Mouse (Mus musculus): ENCODE measurements at regions not wholly inside any gene's neighbourhood (a gene's known extent, or its start where the extent isn't known, plus 50 kb on each side); places are given as distances from the start of the nearest gene placed in this dataset.

DNA sequence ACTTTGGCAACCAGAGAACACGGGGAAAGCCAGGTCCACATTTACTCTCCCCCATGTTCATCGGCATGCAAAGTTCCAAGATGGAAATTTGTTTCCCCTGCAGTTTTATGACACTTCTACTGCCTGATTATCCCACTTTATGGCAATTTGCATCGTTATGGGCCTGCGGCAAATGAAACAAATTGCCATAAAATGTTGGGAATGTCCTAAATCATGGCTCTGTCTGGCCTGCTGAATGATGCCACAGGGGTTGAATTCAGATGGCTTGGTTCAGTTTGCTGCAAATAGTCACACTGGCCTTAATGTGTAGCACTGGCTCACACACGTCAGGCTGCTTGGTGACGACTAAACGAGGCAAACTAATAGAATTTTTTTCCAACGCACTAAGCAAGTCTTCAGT lies 393.2 kb downstream of the Psat1 start:
- no peak overlapping the region for H3K9ac ChIP-seq (ENCODE audit: low read depth, low read length)
- no peaks in the 10 kb centered on the region for H3K9me3 ChIP-seq (ENCODE audit: control insufficient read depth, low read length)
- no peaks in the 10 kb centered on the region for H3K4me1 ChIP-seq (ENCODE audit: control insufficient read depth, insufficient read depth, low read length)
- no peaks in the 10 kb centered on the region for H3K36me3 ChIP-seq (ENCODE audit: control insufficient read depth, insufficient read depth, low read length)
- ATAC-seq (ENCODE audit: low FRiP score, low TSS enrichment): no peak
- H3K27me3 ChIP-seq (ENCODE audit: control insufficient read depth, insufficient read depth, low read length): no peaks in the 10 kb centered on the region
- no peak overlapping the region for H3K4me2 ChIP-seq (replicated peaks; ENCODE audit: low read depth, low read length)
- no peak overlapping the region for H3K4me3 ChIP-seq (ENCODE audit: low read length)
- H3K27ac ChIP-seq (ENCODE audit: low read depth, low read length): no peak overlapping the region
- 82% methylated on average over 8 of the region's 8 CpGs for WGBS

DNA sequence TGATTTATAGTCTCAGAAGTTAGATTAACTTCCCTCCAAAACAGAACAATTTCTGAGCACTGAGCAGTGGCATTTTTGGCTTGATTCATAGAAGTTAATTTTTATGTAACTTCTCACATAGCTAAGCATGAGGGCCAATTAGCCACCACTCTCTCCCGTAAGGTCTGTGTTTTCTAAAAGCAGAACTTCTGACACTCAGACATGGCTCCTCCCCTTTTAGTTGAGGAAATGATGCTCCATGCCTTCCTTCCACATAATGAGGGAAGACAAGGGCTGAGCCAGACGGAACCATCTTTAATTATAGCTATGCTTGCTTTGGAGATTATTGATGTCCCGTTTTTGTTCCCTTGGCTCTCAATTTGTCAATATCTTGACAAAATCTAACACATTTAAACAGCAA lies 429.3 kb downstream of the Psat1 start:
- Histone ChIP-seq H3K27ac (ENCODE audit: low read depth, low read length) (no peak overlapping the region), H3K4me3 (ENCODE audit: low read length) (no peak overlapping the region), H3K27me3 (ENCODE audit: control insufficient read depth, insufficient read depth, low read length) (no peaks in the 10 kb centered on the region), H3K4me2 (replicated peaks; ENCODE audit: low read depth, low read length) (no peak overlapping the region), H3K9ac (ENCODE audit: low read depth, low read length) (no peak overlapping the region), H3K36me3 (ENCODE audit: control insufficient read depth, insufficient read depth, low read length) (no peaks in the 10 kb centered on the region), H3K4me1 (ENCODE audit: control insufficient read depth, insufficient read depth, low read length) (no peaks in the 10 kb centered on the region), H3K9me3 (ENCODE audit: control insufficient read depth, low read length) (peaks cover 1% of the 10 kb centered on the region; the same call in 1 of the 2 replicates)
- 78% methylated on average over 3 of the region's 3 CpGs for WGBS
- no peak for ATAC-seq (ENCODE audit: low FRiP score, low TSS enrichment)

DNA sequence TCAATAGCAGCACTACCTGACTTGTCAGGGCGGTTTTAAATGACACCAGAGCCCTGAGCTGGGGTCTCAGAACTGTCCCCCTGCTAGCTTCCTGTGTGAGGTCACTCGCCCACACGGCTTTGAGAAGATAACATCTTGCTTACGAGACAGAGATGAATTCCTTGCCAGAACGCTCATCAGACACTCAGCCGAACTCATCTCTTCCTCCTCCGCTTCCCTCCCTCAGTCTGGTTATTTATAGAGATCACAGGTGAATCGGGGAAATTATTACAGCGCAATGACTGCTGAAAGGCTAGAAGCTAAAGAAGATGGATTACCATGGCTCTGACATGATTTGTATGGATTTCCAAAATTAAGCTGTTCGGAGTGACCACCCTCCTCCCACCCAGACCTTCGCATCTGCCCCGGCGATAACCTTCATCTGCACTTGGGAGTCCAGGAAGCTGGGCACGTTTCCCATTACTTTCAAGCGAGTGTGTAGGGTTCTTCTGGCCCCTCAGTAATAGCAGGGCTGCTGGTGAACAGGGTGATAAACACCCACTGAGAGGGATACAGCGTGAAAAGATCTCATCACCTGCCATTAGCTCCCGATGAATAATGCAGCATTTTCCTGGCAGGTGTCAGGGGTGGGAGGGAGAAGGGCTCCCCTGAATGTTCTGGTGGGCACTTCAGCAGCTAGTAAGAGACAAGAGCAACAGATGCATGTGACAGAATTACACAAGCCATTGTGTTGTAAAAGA lies 430.4 kb downstream of the Psat1 start:
- no peak overlapping the region for H3K9ac ChIP-seq (ENCODE audit: low read depth, low read length)
- peak overlapping the region; percentile 24; the same call in 1 of the 2 replicates for H3K4me2 ChIP-seq (replicated peaks; ENCODE audit: low read depth, low read length)
- H3K4me3 ChIP-seq (ENCODE audit: low read length): no peak overlapping the region
- H3K4me1 ChIP-seq (ENCODE audit: control insufficient read depth, insufficient read depth, low read length): no peaks in the 10 kb centered on the region
- no peaks in the 10 kb centered on the region for H3K36me3 ChIP-seq (ENCODE audit: control insufficient read depth, insufficient read depth, low read length)
- no peak overlapping the region for H3K27ac ChIP-seq (ENCODE audit: low read depth, low read length)
- H3K9me3 ChIP-seq (ENCODE audit: control insufficient read depth, low read length): no peaks in the 10 kb centered on the region
- WGBS: 6% methylated on average over 17 of the region's 17 CpGs
- H3K27me3 ChIP-seq (ENCODE audit: control insufficient read depth, insufficient read depth, low read length): no peaks in the 10 kb centered on the region
- ATAC-seq (ENCODE audit: low FRiP score, low TSS enrichment): peak; percentile 49; the same call in 1 of the 2 replicates

DNA sequence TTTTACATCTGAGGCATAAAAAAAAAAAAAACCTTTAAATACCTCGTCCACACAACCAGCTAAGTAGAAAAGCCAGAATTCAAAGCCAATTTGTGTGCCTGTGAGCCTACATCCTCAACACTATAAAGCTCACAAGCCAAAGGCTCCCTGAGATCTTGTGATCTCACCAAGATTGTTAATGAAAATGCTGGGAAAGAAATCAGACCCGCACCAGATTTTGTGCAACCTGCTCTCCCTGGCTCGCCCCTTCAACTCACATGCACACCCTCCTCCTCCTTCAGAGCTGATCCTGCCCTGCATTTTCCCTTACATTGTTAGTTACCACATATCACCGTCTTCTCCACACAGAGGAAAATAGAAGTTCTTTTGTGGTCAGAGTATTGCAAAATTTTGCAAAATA lies 433.9 kb downstream of the Psat1 start:
- no peak for ATAC-seq (ENCODE audit: low FRiP score, low TSS enrichment)
- H3K27ac ChIP-seq (ENCODE audit: low read depth, low read length): no peak overlapping the region
- no peaks in the 10 kb centered on the region for H3K9me3 ChIP-seq (ENCODE audit: control insufficient read depth, low read length)
- H3K27me3 ChIP-seq (ENCODE audit: control insufficient read depth, insufficient read depth, low read length): no peaks in the 10 kb centered on the region
- WGBS: 90% methylated on average over 4 of the region's 4 CpGs
- no peak overlapping the region for H3K4me3 ChIP-seq (ENCODE audit: low read length)
- H3K36me3 ChIP-seq (ENCODE audit: control insufficient read depth, insufficient read depth, low read length): no peaks in the 10 kb centered on the region
- no peak overlapping the region for H3K9ac ChIP-seq (ENCODE audit: low read depth, low read length)
- no peak overlapping the region for H3K4me2 ChIP-seq (replicated peaks; ENCODE audit: low read depth, low read length)
- no peaks in the 10 kb centered on the region for H3K4me1 ChIP-seq (ENCODE audit: control insufficient read depth, insufficient read depth, low read length)

DNA sequence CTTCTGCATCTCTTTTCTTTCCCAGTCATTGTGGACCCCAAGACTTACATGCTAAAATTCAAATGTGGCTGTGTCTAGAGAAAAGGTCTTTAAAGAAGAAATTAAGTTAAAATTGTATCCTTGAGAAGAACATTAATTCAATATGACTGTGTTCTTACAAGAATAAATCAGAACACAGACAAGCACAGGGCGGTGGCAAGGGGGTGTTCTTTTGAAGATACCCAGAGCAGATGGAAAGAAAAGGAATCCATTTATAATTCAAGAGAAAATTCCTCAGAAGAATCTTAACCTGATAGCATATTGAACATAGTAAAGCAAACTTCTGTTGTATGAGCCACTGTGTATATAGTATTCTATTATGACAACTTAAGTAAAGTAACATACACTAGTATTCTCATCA lies 436.7 kb downstream of the Psat1 start:
- H3K4me2 ChIP-seq (replicated peaks; ENCODE audit: low read depth, low read length): no peak overlapping the region
- no peaks in the 10 kb centered on the region for H3K4me1 ChIP-seq (ENCODE audit: control insufficient read depth, insufficient read depth, low read length)
- no peaks in the 10 kb centered on the region for H3K9me3 ChIP-seq (ENCODE audit: control insufficient read depth, low read length)
- no peaks in the 10 kb centered on the region for H3K27me3 ChIP-seq (ENCODE audit: control insufficient read depth, insufficient read depth, low read length)
- no peak overlapping the region for H3K4me3 ChIP-seq (ENCODE audit: low read length)
- H3K9ac ChIP-seq (ENCODE audit: low read depth, low read length): no peak overlapping the region
- no peak overlapping the region for H3K27ac ChIP-seq (ENCODE audit: low read depth, low read length)
- 97% methylated on average over 1 of the region's 1 CpGs for WGBS
- no peak for ATAC-seq (ENCODE audit: low FRiP score, low TSS enrichment)
- no peaks in the 10 kb centered on the region for H3K36me3 ChIP-seq (ENCODE audit: control insufficient read depth, insufficient read depth, low read length)

DNA sequence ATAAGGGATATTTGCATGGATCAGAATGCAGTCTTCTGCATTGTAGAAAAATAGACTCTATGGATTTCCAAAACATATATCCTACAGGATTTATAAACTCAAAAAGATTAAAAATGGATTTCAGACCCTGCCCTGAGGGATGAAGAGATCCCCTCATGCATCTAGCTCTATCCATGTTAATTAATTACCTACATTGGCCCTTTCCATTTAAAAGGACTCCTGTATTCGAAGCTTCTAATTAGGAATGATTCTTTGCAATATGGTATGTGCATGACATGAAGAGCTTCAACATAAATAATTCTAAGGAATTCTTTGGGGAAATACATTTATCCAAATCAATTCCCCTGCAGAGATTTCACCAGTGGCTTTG lies 444.2 kb downstream of the Psat1 start:
- Histone ChIP-seq H3K27ac (ENCODE audit: low read depth, low read length) (no peak overlapping the region), H3K4me2 (replicated peaks; ENCODE audit: low read depth, low read length) (no peak overlapping the region), H3K4me1 (ENCODE audit: control insufficient read depth, insufficient read depth, low read length) (no peaks in the 10 kb centered on the region), H3K27me3 (ENCODE audit: control insufficient read depth, insufficient read depth, low read length) (no peaks in the 10 kb centered on the region), H3K9ac (ENCODE audit: low read depth, low read length) (no peak overlapping the region), H3K4me3 (ENCODE audit: low read length) (no peak overlapping the region), H3K36me3 (ENCODE audit: control insufficient read depth, insufficient read depth, low read length) (no peaks in the 10 kb centered on the region), H3K9me3 (ENCODE audit: control insufficient read depth, low read length) (no peaks in the 10 kb centered on the region)
- WGBS: 76% methylated on average over 1 of the region's 1 CpGs
- ATAC-seq (ENCODE audit: low FRiP score, low TSS enrichment): no peak

DNA sequence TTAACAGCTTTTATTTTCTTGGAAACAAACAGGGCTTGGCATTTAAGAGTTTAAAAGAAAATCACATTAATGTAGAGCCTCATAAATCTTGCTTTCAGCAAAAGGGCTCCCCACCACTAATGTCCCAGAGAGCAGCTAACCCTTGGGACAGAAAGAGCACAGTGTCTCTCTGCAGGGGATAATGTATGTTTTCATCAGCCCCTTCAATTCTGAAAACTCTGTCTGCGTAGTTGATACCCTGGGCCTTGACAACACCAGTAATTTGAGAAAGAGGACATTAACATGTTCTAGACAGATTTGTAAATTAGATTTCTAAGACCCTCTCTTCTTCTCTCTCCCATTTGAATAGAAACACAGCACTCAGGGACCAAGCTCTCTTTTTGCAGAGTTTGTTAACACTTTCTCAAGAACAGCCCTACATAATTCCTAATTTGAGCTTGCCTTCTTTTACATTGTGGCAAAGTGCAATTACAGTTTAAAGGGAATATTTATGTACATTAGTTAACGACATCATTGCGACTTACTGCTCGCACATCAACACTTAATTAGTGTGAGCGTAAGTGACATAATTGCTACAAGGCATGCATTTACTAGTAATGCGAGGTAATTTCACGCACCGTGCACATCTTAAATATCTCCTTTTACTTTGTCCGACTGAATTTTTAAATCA lies 444.7 kb downstream of the Psat1 start:
- Histone ChIP-seq H3K36me3 (ENCODE audit: control insufficient read depth, insufficient read depth, low read length) (no peaks in the 10 kb centered on the region), H3K9ac (ENCODE audit: low read depth, low read length) (no peak overlapping the region), H3K4me2 (replicated peaks; ENCODE audit: low read depth, low read length) (no peak overlapping the region), H3K9me3 (ENCODE audit: control insufficient read depth, low read length) (no peaks in the 10 kb centered on the region), H3K4me1 (ENCODE audit: control insufficient read depth, insufficient read depth, low read length) (no peaks in the 10 kb centered on the region), H3K4me3 (ENCODE audit: low read length) (no peak overlapping the region), H3K27ac (ENCODE audit: low read depth, low read length) (no peak overlapping the region), H3K27me3 (ENCODE audit: control insufficient read depth, insufficient read depth, low read length) (no peaks in the 10 kb centered on the region)
- WGBS: 61% methylated on average over 9 of the region's 9 CpGs
- ATAC-seq (ENCODE audit: low FRiP score, low TSS enrichment): no peak

DNA sequence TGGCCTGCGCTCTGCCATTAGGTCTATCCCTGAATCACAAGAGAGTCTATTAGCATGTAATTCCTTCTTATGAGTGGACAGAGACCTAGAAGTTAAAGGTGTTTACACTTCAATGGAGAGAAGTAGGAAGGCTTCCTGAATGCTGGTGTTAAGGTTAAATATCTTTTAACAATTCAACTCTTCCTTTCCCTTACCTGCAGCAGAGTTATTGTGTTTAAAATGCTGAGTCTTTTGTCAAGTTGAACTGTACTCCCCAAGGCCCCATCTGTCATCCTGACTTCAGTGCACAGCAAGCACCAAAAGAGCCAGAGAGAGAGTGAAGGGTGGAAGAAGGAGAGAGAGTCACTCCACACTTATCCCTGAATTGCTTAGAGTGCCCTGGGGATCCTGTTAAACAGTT lies 451.6 kb downstream of the Psat1 start:
- H3K9ac ChIP-seq (ENCODE audit: low read depth, low read length): no peak overlapping the region
- WGBS: 89% methylated on average over 1 of the region's 1 CpGs
- H3K27me3 ChIP-seq (ENCODE audit: control insufficient read depth, insufficient read depth, low read length): no peaks in the 10 kb centered on the region
- H3K4me1 ChIP-seq (ENCODE audit: control insufficient read depth, insufficient read depth, low read length): no peaks in the 10 kb centered on the region
- H3K27ac ChIP-seq (ENCODE audit: low read depth, low read length): no peak overlapping the region
- H3K4me3 ChIP-seq (ENCODE audit: low read length): no peak overlapping the region
- no peaks in the 10 kb centered on the region for H3K9me3 ChIP-seq (ENCODE audit: control insufficient read depth, low read length)
- H3K36me3 ChIP-seq (ENCODE audit: control insufficient read depth, insufficient read depth, low read length): no peaks in the 10 kb centered on the region
- no peak for ATAC-seq (ENCODE audit: low FRiP score, low TSS enrichment)
- no peak overlapping the region for H3K4me2 ChIP-seq (replicated peaks; ENCODE audit: low read depth, low read length)

DNA sequence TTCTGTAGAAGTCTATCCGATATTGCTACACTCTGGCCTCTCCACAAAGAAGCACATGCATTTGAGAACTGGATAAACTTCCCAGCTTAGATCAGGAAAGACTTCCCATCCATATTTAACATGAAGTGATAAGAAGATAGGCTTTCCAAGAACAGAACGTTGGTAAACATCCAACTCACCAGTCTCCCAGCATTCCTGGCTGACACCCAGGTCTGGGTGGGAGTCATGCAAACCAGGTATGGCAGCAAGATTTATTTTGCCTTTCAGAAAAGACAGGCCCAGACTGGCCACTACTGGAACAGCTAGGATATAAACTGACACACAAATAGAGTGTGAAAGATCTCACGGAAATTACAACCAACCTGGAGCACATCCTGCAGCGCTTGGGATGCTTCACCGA lies 459.6 kb downstream of the Psat1 start:
- no peak for ATAC-seq (ENCODE audit: low FRiP score, low TSS enrichment)
- Histone ChIP-seq H3K9me3 (ENCODE audit: control insufficient read depth, low read length) (no peaks in the 10 kb centered on the region), H3K27me3 (ENCODE audit: control insufficient read depth, insufficient read depth, low read length) (no peaks in the 10 kb centered on the region), H3K9ac (ENCODE audit: low read depth, low read length) (no peak overlapping the region), H3K27ac (ENCODE audit: low read depth, low read length) (no peak overlapping the region), H3K36me3 (ENCODE audit: control insufficient read depth, insufficient read depth, low read length) (no peaks in the 10 kb centered on the region), H3K4me1 (ENCODE audit: control insufficient read depth, insufficient read depth, low read length) (no peaks in the 10 kb centered on the region), H3K4me3 (ENCODE audit: low read length) (no peak overlapping the region), H3K4me2 (replicated peaks; ENCODE audit: low read depth, low read length) (no peak overlapping the region)
- 79% methylated on average over 5 of the region's 5 CpGs for WGBS
